Mouse (Mus musculus) 3T3-L1 (cell line): Measurements from ENCODE around the gene Kcnma1.

ENCODE experiments used
- DNase-seq: peaks from one replicate; pipeline ENCODE4 v3.0.0-alpha.2; 2015; ENCODE audit warnings: low read depth, low spot score

Kcnma1 gene

DNA sequence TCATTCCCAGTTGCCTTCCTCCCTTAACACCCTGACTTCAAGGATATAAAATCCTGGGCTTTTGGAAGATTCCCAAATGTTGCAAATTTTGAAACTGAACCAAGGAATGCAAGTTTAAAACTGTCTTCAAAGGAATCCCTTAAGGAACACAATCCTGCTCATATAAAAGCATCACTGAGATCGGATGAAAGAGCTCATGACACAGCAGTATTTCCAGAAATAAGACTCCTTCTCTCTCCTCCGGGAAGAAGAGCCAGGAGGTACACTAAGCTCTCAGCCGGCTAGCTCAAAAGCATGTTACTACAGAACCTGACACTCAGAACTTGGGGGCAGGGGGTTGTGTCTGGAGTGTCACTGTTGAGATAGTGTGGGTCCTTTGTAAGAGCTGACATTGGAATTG lies 325.8 kb downstream of the Kcnma1 start:
- no peak for DNase-seq

DNA sequence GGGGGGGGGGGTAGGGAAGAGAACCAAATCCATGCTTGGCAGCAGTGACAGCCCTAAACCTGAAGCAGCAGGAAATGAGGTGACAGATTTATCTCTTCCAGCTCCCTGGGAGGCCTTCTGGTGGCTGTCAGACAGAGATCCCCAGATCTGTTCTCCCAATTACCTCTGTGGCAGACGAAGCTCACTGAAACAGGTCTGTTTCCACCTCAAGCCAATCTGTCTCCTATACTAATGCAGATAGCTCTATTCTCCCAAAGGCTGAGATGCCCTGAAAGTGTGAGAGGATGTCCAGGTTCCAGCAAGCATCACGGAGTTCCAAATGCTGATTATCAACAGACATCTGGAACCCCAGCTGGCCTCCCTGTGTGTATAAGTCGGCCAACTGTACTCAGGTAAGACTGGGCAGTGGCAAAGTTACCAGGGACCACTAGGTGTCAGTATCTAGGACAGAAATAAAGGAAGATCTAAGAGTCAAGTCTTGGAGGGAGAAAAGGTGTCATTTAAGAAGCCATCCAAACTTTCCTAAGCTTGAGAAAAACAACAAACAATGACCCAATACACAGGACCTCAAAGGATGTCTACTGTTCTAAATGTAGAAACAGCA lies 329.7 kb downstream of the Kcnma1 start:
- DNase-seq = no peak

DNA sequence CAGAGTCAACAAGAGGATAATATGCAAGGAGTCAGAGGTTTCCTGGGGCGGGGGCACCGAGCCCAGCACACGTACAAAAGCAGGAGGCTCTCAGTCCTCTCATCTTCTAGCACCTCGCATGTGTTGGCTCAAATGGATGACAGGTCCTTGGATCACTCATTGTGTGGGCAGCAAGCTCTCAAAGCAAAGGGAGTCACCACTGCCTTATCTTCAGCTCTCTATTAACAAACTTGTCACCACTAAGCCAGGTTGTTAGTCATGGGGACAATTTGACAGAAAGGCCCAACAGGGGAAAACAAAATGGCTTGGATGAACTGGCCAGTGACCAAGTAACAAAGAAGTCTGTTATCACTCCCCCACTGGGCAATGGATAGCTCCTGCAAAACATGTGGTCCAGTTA lies 331.5 kb downstream of the Kcnma1 start:
- no peak for DNase-seq

DNA sequence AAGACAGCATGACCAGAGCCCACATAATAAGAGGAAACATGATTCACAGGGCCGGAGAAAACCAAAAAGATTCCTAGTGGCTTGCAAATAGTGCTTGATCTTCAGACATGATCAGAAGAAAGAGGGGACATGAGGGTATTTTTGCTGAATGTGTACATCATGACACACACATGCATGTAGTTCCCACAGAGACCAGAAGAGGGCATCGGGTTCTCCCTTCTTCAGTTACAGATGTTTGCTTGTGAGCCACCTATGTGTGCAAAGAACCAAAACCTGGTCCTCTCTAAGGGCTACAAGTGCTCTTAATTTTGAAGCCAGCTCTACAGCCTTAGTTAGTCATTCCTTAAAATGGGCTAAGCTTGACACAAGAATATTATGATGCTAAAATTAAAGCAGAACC lies 334.9 kb downstream of the Kcnma1 start:
- peak; percentile 32 for DNase-seq

DNA sequence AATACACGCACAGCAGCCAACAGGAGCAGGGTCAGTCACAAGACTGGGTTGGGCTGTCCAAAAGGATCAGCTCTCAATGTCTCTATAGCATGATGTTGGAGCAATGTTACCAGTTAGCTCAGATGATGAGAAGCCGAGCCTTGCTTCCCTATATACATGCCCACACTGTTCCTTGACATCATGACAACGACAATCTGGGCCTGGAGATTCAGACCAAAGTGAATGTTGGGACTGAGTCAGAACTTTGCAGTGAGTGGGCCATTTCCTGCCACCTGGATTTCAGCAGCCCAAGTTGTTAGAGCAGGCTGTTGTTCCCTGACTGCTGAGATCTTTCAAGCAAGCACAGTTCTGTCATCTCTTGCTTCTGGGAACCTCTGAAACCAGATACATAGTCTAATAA lies 347.9 kb downstream of the Kcnma1 start:
- DNase-seq = no peak

DNA sequence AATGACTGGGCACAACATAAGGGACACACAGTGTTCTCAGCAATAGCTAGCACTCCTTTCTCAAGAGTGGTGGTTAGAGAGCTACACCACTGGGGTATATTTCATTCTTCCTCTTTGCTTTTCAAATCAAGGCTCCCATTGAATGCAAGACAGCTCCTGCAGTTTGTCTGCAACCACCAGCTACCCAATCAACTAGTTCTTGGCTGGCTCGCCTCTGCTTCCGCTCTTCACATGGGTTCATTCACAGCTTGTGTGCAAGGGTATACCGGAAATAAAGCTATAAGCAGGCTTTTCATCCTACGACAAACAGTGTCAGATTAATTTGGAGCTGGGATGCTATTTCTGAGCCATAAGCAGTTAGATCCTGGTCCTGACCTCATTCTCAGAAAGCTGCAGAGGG lies 362.6 kb downstream of the Kcnma1 start:
- no peak for DNase-seq

DNA sequence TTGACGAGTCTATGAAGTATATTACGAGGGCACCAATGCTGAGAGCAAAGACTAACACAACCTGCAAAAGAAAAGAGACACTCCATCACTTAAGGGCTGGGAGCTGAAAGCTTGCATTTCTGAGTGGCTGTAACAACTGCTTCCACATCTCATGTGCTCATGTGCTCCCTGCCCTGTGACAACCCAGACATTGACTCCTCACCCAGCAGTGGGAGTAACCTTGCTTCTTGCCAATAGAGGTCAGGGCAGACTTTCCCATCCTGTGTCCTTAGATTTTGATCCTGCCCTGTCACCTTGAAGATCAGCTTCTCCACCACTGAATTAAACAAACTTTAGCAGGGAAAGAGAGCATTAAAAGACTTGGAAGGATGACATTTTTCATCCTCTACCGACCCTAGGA lies 364.2 kb downstream of the Kcnma1 start:
- DNase-seq = no peak

DNA sequence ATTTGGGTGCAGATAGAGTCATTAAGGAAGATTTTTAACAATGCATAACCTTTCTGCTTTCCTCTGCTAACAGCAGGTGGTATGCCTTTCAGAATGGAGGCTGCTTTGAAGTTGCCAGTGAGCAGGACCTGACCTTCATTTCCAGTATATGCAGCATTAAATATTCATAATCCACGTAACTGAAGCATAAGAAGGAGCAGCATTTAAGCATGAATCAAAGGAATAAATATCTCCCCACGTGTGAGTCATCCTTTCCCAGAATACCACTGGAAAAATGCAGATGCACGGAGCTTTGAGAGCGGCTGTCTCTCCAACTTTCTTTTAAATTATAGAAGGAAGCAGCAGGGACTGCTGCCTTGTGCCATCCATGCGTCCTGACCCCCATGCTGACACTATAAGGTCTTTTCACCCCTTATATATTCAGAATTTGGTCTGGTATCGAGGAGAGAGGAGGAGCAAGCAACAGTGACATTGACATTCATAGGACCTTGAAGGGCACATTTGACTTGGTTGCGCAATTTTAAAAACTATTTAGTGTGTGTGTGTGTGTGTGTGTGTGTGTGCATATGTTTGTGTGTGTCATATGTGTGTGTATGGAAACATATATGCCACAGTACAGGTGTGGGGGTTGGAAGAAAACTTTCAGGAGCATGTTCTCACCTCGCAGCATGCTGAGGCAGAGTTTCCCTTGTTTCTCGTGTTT lies 368.8 kb downstream of the Kcnma1 start:
- DNase-seq = no peak

DNA sequence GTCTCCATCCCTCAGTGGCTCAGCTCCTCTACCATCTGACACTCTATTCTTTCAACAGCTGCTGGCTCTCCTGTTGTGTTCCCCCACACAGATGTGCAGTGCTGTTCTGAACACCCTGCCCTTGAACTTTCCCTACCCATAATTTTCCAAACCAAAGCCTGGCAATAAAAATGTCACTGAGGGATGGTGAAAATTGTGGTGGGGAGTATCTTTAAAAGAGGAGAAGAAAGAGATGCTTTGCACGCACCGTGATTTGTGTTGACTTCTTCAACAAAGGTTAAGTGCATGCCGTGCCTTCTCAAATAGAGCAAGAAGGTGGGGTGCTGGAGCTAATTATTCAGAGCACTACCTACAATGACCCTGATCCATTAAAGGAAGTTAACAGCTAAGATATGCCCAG lies 371.1 kb downstream of the Kcnma1 start:
- no peak for DNase-seq

DNA sequence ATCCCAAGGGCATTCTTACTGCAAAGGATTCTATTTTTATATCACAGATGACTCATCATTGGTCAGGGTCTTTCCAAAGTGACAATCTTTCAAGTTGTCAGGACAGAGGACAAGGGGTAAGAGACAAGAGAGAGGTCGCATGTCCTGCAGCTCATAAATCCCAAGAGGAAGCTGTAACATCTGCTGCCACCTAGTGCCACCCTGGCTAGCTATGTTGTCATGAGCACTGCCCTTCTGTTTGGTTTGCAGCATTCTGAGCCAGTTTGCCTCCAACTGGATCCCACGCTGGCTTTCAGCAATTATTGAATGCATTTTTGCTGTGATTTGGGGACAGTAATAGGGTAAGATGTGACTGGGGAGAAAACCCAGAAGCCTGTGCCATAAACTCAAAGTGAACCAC lies 373.6 kb downstream of the Kcnma1 start:
- DNase-seq = no peak

DNA sequence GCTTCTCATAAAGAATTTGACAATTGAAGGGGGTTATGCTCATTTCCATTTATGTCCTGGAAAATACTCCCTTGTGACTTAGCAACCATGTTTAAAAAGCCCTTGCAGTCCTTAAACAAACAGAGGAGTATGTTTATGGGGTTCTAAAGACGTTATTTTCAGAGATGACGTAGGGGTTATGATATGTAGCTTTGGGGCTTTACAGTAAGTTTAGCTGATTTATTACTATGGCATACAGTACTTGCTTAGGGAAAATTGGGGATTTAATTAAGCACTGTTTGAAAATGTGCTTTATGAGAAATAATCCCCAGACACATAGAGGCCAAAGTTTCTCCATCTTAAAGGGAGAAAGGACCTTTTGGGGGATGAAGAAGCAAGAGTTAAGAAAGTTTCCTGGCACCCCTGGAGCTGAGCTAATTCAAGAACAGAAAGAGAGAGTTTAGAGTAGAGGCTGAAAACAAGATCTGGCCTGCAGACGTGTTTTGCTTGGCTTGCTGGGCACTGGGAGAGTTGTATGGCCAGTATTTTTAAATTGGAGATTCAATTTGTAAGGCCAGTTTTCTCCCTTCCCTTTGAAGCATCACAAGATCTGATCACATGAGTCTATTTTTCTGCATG lies 376.1 kb downstream of the Kcnma1 start:
- DNase-seq = no peak

DNA sequence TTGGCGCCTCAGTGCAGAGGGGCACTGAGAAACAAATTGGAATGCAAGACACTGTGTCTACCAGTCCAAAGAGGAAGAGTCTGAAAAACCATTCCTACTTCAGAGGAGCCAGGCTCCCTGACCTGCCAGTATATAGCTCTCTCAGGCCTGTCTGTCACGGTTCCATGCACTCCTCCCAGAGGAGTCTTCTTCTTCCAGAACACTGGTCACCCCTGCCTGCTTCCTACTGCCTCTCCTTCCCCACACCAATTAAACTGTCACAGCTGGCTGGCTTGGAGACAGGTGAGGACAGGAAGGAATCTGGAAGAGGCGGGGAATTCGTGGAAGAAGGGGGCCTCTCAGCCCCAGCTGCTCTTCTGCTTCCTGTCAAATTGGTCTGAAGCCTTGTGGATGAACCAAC lies 378.4 kb downstream of the Kcnma1 start:
- DNase-seq = no peak

DNA sequence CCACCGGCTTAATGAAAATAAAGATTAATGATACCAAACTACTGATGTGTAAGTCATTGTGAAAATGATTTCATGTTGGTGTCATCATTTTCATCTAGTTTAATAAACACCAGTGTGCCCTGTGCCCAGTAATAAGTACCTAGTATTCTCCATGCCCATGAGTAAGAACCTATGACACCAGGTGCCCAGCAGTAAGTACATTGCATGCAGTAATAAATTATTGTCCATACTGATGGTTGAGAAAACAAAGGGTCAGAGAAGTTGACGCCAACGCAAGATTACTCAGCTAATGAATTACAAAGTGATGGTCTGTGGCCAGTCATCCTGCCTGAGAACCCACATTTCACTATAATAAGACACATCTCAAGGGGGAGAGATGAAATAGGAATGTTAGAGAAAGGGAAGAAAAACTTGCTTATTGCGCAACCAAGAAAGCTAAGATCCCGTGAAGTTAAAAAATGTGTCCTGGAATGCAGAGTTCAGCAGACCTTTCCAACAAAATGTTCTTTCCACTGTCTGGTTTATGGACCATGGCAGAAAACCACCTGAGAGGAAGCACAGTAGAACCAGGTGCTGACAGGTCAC lies 381.2 kb downstream of the Kcnma1 start:
- DNase-seq = peak; percentile 68

DNA sequence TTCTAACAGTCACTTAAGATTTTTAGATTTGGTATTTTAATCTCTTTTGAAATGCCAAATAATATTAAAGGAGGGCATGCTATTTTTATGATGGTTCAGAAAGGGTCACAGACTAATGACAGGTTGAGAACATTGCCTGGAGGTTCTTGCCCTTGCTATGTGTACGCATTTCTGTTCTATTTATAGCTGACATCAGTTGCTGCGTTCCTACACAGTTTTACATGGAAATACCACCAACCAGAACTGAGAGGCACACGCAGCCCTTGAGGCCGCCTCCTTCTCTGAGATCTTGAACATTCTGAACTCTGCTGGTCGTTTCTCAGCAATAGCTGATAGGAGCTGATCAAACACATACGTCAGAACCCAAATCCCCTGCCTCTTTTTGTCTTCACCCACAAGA lies 387.4 kb downstream of the Kcnma1 start:
- DNase-seq = no peak

DNA sequence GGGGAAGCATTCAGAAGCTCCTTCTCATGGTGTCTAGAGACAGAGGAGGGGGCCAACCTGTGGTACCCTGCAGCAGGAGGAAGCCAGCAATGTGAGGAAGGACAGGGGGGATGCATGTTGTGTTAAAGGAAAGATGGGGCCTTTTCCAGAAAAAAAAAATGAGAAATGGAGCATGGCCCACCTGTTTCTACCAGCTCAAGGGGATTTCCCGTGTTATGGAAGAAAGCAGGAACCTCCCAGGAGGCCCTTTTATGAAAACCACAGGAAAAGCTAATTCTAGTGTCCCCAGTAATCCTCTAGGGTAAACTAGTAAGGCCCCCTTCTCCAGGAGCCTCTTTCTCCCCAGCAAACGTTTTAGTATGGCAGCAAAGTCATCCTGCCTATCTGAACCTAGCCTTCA lies 388.2 kb downstream of the Kcnma1 start:
- DNase-seq = no peak

DNA sequence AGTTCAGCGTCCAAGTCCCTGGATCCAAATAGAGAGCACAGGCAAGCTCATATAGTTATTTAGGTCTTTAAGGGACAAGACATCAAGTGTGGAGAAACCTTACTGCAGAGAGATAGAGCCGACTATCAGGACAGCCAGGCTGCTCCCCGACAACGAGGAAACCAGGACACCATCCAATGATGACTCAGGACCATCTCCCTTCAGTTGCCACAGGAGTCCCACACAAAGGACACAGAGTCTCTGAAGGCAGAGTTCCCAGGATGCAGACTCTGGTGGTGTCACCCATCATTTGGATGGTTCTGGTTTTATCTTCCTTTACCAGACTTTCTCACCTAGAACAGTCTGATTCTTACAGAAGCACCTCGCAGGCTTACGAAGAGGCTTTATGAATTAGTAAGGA lies 388.9 kb downstream of the Kcnma1 start:
- DNase-seq = no peak

DNA sequence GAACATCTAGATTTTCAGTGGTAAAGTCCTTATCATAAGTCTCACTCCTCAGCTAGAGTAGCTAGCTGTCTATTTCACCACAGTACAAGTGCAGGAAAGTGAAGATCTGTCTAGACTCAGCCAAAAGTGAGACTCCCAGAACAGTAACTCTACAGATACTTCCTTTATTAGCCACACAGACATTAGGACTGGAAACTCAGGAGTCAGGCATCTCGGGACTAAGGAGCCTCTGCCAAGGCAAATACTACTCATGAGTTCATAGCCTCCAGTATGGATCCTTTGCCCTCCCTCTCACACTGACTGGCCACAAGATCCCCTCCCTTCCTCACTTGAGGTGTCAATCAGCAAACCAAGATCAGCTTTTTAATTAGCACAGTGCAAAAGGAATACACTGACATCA lies 389.8 kb downstream of the Kcnma1 start:
- DNase-seq = peak; percentile 51

DNA sequence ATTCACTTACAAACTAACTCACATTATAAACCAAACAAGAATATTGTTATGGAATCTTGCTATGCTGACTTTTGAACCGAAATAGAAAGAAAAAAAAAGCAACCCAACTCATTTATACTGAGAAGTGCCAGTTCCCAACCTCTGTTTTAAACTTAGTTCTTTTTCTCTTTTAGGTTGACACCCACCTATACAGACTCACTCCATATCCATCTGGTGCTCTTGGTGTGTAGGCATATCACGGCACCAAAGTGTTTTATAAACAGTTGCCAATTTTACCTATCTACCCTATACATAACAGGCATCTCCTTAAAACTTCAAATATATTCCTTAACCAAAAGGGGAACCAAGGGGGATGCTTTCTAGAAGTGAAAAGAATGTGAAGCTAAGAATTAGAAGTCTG lies 393.6 kb downstream of the Kcnma1 start:
- DNase-seq = no peak

DNA sequence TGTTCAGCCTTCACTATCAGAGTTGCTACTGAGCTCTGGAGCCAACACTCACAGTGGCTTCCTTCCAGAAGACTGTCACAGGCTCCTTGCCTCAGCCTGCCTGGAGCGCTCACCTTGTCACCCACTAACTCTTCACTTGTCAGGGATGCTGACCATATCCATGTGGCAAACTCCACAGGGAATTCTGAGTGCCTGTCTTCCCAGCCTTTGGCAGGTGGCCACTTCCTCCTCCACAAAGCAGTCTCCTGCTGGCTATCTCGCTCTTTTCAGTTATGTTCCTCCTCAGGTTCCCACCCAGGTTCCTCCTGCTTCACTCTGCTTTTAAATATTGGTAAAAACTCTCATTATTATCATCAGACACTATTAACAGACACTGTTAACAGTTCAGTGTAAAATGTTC lies 395.3 kb downstream of the Kcnma1 start:
- DNase-seq = no peak

DNA sequence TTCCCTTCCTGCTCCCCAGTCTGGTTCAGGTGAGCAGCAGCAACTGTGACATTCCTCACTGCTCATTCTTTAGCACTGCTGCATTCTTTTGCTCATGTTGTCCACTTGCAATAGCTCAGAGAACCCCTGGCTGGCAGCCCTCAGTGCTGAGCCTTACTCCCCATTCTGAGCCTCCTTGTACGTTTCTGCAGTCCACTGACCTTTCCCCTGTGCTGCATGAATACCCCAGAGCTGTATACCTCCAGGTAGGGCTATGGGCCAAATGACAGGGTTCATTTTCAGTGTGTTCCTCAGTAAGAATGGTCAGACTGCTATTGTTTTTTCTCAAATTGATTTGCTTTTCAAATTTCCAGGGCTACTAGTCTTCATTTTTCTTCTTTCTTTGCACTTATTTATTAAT lies 396.2 kb downstream of the Kcnma1 start:
- no peak for DNase-seq

DNA sequence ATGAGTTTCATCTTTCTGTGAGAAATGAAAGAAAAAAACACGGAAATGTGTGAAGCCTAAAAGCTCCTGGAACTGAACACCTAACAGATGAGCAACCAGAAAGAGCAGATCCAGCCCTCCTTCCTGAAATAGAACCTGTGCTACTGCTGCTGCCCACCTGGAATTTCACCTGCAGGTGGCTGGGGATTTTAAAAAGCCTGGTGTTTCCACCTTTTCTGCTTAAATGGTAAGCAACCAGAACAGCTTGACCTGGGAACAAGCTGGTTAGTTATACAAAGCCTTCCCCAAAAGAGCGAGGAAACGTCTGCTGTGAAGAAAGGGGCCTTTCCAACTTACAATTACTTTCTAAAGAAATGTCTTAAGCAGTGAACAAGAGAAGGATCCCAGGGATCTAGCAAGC lies 404.2 kb downstream of the Kcnma1 start:
- DNase-seq = no peak

DNA sequence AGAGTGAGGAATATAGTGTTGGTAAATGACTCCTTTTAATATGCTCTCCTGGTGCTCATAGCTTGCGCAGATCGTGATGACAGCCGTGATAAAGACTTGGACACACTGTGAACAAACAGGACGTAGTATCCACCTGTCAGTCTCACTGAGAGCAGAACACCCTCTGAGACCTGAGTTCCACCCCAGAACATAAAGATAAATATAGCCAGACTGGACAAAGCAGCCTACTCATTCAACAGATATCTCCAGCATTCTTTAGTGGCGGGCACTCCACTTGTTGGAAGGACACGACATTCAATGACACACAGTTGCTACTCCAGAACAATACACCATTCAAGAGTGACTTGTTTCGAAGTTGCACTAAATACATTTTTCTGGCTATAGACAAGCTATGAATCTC lies 408.6 kb downstream of the Kcnma1 start:
- no peak for DNase-seq

DNA sequence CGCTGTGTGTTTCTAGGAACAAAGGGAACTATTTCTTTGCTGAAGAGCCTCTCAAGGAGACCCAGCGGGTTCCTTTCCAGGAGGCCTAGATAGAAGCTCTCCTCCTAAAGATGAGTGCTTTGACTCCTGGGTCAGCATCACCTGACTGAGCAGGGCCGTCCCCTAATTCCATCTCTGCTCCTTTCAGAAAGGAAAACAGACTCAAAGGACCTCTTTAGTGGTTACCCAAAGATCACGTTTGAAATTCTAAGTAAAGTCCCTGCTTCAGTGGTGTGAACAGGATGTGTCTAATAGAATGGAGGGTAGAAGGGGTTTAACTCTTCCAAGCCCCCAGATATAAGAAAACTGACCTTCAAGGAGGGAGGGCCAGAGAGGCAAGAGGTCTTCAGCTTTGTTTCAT lies 411.4 kb downstream of the Kcnma1 start:
- no peak for DNase-seq
